Mouse (Mus musculus) olfactory bulb, adult 2 months (tissue): ENCODE data around the gene Sez6.

Source experiments
- CTCF ChIP-seq: fragments of 200-500 bp; IDR thresholded peaks from 2 replicates; pipeline ENCODE4 v1.5.1; 2012; ENCODE audit warnings: low read depth, mild to moderate bottlenecking, low read length, moderate library complexity; ENCODE audit not compliant: insufficient read depth
- POLR2A ChIP-seq: fragments of 200-500 bp; IDR thresholded peaks from 2 replicates; pipeline ENCODE4 v1.6.1; 2012; ENCODE audit warnings: mild to moderate bottlenecking, low read depth, low read length, moderate library complexity; ENCODE audit not compliant: insufficient read depth

DNA sequence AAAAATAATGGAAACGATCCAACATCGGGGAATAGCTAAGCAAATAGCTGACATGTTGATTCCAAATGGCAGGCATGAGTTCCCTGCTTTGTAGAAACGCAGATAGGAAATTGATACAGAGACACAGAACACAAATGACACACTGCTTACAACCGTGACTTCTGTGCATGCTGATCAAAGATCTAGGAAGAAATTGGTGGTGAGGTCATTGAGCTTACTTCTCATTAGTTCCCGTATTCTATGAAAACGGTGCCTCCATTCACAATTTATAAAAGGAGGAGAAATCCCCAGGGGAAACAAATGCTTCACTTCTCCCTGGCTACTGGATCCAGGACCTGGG is 34.1 kb upstream of the Sez6 start:
- no peak for TF ChIP-seq POLR2A
- no peak for TF ChIP-seq CTCF
